Mouse (Mus musculus) hindbrain, embryonic 15.5 days (tissue): ENCODE data around the gene Calcrl. TPM values are rescaled to one million over a fixed set of nuclear protein-coding genes. Genes with fewer than 3 reads are reported as not detected.

ENCODE experiments used
- ATAC-seq: fragments of 200-750 bp; cut with Nextera tagmentation; 2 replicates; pipeline ENCODE4 v1.8.0; 2017; ENCODE audit warnings: low read depth, moderate number of reproducible peaks, moderate TSS enrichment; ENCODE audit not compliant: low FRiP score
- H3K27ac ChIP-seq: fragments of 300-500 bp; sonication (generic); replicated peaks from 2 replicates; pipeline ENCODE4 v1.5.1; 2015; ENCODE audit warnings: mild to moderate bottlenecking, inconsistent platforms
- H3K27me3 ChIP-seq: fragments of 300-500 bp; sonication (generic); 2 replicates; pipeline ENCODE4 v1.6.1; 2015; ENCODE audit warnings: control low read depth, inconsistent platforms
- H3K36me3 ChIP-seq: fragments of 300-500 bp; sonication (generic); 2 replicates; pipeline ENCODE4 v1.6.1; 2015; ENCODE audit warnings: control low read depth, inconsistent platforms
- H3K4me1 ChIP-seq: fragments of 300-500 bp; sonication (generic); replicated peaks from 2 replicates; pipeline ENCODE4 v1.6.1; 2015; ENCODE audit warnings: control low read depth, inconsistent platforms
- H3K4me2 ChIP-seq: fragments of 300-500 bp; sonication (generic); 2 replicates; pipeline ENCODE4 v1.6.1; 2015; ENCODE audit warnings: moderate library complexity, mild to moderate bottlenecking, inconsistent platforms
- H3K4me3 ChIP-seq: fragments of 300-500 bp; sonication (generic); 2 replicates; pipeline ENCODE4 v1.5.1; 2015; ENCODE audit warnings: mild to moderate bottlenecking, inconsistent platforms
- H3K9ac ChIP-seq: fragments of 300-500 bp; sonication (generic); 2 replicates; pipeline ENCODE4 v1.6.1; 2015; ENCODE audit warnings: inconsistent platforms
- H3K9me3 ChIP-seq: fragments of 300-500 bp; sonication (generic); 2 replicates; pipeline ENCODE4 v1.6.1; 2016; ENCODE audit warnings: control low read depth, inconsistent platforms
- WGBS: fragments of 180-500 bp; shearing (Covaris S2); methylation state at CpG from one replicate; pipeline ENCODE4 v1.1.7; 2015; 5-methylcytosine and 5-hydroxymethylcytosine counted together
- polyA plus RNA-seq: library from polyadenylated mRNA; unstranded; fragments of >200 nt; fragmentation: Nextera tagmentation; extraction: Ambion mirVana; gene quantifications from 2 replicates; pipeline ENCODE4 v1.2.1, GENCODE M21; 2015

Calcrl gene
- polyA plus RNA-seq, 1 experiment from 2014 or later: 12.1 TPM

GRCm38 (mm10) chr2:84362779-84363719 lies 62.2 kb downstream of the Calcrl start:
- Histone ChIP-seq H3K27ac (no peak overlapping the region), H3K4me1 (no peaks in the 10 kb centered on the region), H3K4me3 (no peak overlapping the region), H3K4me2 (no peak overlapping the region), H3K27me3 (no peaks in the 10 kb centered on the region), H3K9ac (no peak overlapping the region), H3K9me3 (no peaks in the 10 kb centered on the region), H3K36me3 (no peaks in the 10 kb centered on the region)
- WGBS: 92% methylated on average over 6 of the region's 6 CpGs
- no peak for ATAC-seq

GRCm38 (mm10) chr2:84358690-84359343 lies 66.4 kb downstream of the Calcrl start:
- Histone ChIP-seq H3K9ac (no peak overlapping the region), H3K27me3 (no peaks in the 10 kb centered on the region), H3K27ac (no peak overlapping the region), H3K9me3 (no peaks in the 10 kb centered on the region), H3K4me1 (no peaks in the 10 kb centered on the region), H3K4me3 (no peak overlapping the region), H3K36me3 (no peaks in the 10 kb centered on the region), H3K4me2 (no peak overlapping the region)
- 83% methylated on average over 3 of the region's 3 CpGs for WGBS
- no peak for ATAC-seq

- no peaks in the 10 kb centered on the region for H3K36me3 ChIP-seq
- WGBS: 89% methylated on average over 4 of the region's 4 CpGs
- no peak for ATAC-seq
- H3K9ac ChIP-seq: no peak overlapping the region
- no peaks in the 10 kb centered on the region for H3K4me1 ChIP-seq
- H3K27me3 ChIP-seq: no peaks in the 10 kb centered on the region
- H3K9me3 ChIP-seq: no peaks in the 10 kb centered on the region
- H3K27ac ChIP-seq: no peak overlapping the region
- H3K4me2 ChIP-seq: no peak overlapping the region
- H3K4me3 ChIP-seq: no peak overlapping the region
These were observed 69.9 kb downstream of the Calcrl start for GRCm38 (mm10) chr2:84355281-84355680.

- Histone ChIP-seq H3K36me3 (no peaks in the 10 kb centered on the region), H3K9ac (no peak overlapping the region), H3K27ac (no peak overlapping the region), H3K9me3 (no peaks in the 10 kb centered on the region), H3K4me3 (no peak overlapping the region), H3K4me2 (no peak overlapping the region), H3K27me3 (no peaks in the 10 kb centered on the region), H3K4me1 (no peaks in the 10 kb centered on the region)
- no peak for ATAC-seq
- WGBS: 83% methylated on average over 2 of the region's 2 CpGs
These were observed 77.8 kb downstream of the Calcrl start for GRCm38 (mm10) chr2:84347376-84347775.

GRCm38 (mm10) chr2:84343756-84344155 lies 81.5 kb downstream of the Calcrl start:
- 67% methylated on average over 2 of the region's 2 CpGs for WGBS
- no peak overlapping the region for H3K27ac ChIP-seq

GRCm38 (mm10) chr2:84337774-84338450 lies 87.3 kb downstream of the Calcrl start:
- Histone ChIP-seq H3K4me2 (no peak overlapping the region), H3K4me3 (no peak overlapping the region), H3K4me1 (no peaks in the 10 kb centered on the region), H3K36me3 (no peaks in the 10 kb centered on the region), H3K9ac (no peak overlapping the region), H3K27me3 (no peaks in the 10 kb centered on the region), H3K9me3 (no peaks in the 10 kb centered on the region), H3K27ac (no peak overlapping the region)
- 90% methylated on average over 1 of the region's 1 CpGs for WGBS
- no peak for ATAC-seq

More at GRCm38 (mm10) chr2:84343756-84344155, 81.5 kb downstream of the Calcrl start:
- Histone ChIP-seq H3K36me3 (no peaks in the 10 kb centered on the region), H3K4me2 (no peak overlapping the region), H3K9me3 (no peaks in the 10 kb centered on the region), H3K4me1 (no peaks in the 10 kb centered on the region), H3K27me3 (no peaks in the 10 kb centered on the region), H3K9ac (no peak overlapping the region), H3K4me3 (no peak overlapping the region)
- ATAC-seq: no peak

- Histone ChIP-seq H3K27ac (no peak overlapping the region), H3K36me3 (no peaks in the 10 kb centered on the region), H3K9ac (no peak overlapping the region), H3K4me2 (no peak overlapping the region), H3K4me1 (no peaks in the 10 kb centered on the region), H3K27me3 (no peaks in the 10 kb centered on the region), H3K9me3 (no peaks in the 10 kb centered on the region), H3K4me3 (no peak overlapping the region)
- no peak for ATAC-seq
- 84% methylated on average over 4 of the region's 4 CpGs for whole genome bisulfite sequencing
These were observed 88.9 kb downstream of the Calcrl start for GRCm38 (mm10) chr2:84336331-84336730.

- no peak overlapping the region for H3K4me2 ChIP-seq
- no peaks in the 10 kb centered on the region for H3K4me1 ChIP-seq
- no peak for ATAC-seq
- H3K27me3 ChIP-seq: no peaks in the 10 kb centered on the region
- no peaks in the 10 kb centered on the region for H3K36me3 ChIP-seq
- no peak overlapping the region for H3K27ac ChIP-seq
- no peaks in the 10 kb centered on the region for H3K9me3 ChIP-seq
- WGBS: 82% methylated on average over 4 of the region's 4 CpGs
- no peak overlapping the region for H3K9ac ChIP-seq
- H3K4me3 ChIP-seq: no peak overlapping the region
These were observed 108.9 kb downstream of the Calcrl start for GRCm38 (mm10) chr2:84316185-84316805.

GRCm38 (mm10) chr2:84296517-84296916 lies 128.7 kb downstream of the Calcrl start:
- H3K27ac ChIP-seq: peak overlapping the region; percentile 25; the same call in 1 of the 2 replicates
- no peak for ATAC-seq

GRCm38 (mm10) chr2:84295068-84295467 lies 130.1 kb downstream of the Calcrl start:
- H3K9ac ChIP-seq: no peak overlapping the region
- H3K27ac ChIP-seq: no peak overlapping the region
- no peak overlapping the region for H3K4me2 ChIP-seq
- no peak overlapping the region for H3K4me3 ChIP-seq
- H3K9me3 ChIP-seq: no peaks in the 10 kb centered on the region
- ATAC-seq: no peak
- H3K4me1 ChIP-seq: no peaks in the 10 kb centered on the region
- H3K36me3 ChIP-seq: no peaks in the 10 kb centered on the region
- no peaks in the 10 kb centered on the region for H3K27me3 ChIP-seq
- 85% methylated on average over 2 of the region's 2 CpGs for WGBS

More at GRCm38 (mm10) chr2:84296517-84296916, 128.7 kb downstream of the Calcrl start:
- Histone ChIP-seq H3K27me3 (no peaks in the 10 kb centered on the region), H3K36me3 (no peaks in the 10 kb centered on the region), H3K9ac (no peak overlapping the region), H3K9me3 (no peaks in the 10 kb centered on the region), H3K4me2 (no peak overlapping the region), H3K4me3 (no peak overlapping the region), H3K4me1 (no peaks in the 10 kb centered on the region)
- 37% methylated on average over 5 of the region's 5 CpGs for WGBS

GRCm38 (mm10) chr2:84294611-84295010 lies 130.6 kb downstream of the Calcrl start:
- 49% methylated on average over 2 of the region's 2 CpGs for WGBS
- ATAC-seq: no peak

More at GRCm38 (mm10) chr2:84294611-84295010, 130.6 kb downstream of the Calcrl start:
- Histone ChIP-seq H3K4me2 (no peak overlapping the region), H3K27me3 (no peaks in the 10 kb centered on the region), H3K4me3 (no peak overlapping the region), H3K36me3 (no peaks in the 10 kb centered on the region), H3K9me3 (no peaks in the 10 kb centered on the region), H3K4me1 (no peaks in the 10 kb centered on the region), H3K9ac (no peak overlapping the region), H3K27ac (no peak overlapping the region)
